Mouse (Mus musculus) embryonic fibroblast, embryonic 13.5 days (primary cell): ENCODE results near the gene Nsd1.

Experiments used
- CTCF ChIP-seq: IDR thresholded peaks from 2 replicates; pipeline ENCODE4 v1.5.1; 2011; ENCODE audit warnings: mild to moderate bottlenecking, control low read depth, low read length, moderate library complexity, borderline replicate concordance; ENCODE audit not compliant: insufficient read depth
- POLR2A ChIP-seq: IDR thresholded peaks from 2 replicates; pipeline ENCODE4 v1.6.1; 2011; ENCODE audit warnings: low read depth, mild to moderate bottlenecking, control low read depth, low read length, moderate library complexity

GRCm38 (mm10) chr13:55182173-55182894, 27.2 kb upstream of the Nsd1 start:
- TF ChIP-seq POLR2A: peak; percentile 60
- TF ChIP-seq CTCF: peak; percentile 62; the same call in 1 of the 2 replicates
